Mouse (Mus musculus) thymus, postnatal 10 days (tissue): Measurements from ENCODE around the gene Shc1.

Experiments
- DNase-seq, 2 experiments: peaks; one replicate each; pipeline ENCODE4 v3.0.0; 2021; ENCODE audit warnings: low spot score in 2 of 2

The Shc1 gene

GRCm38 (mm10) chr3:89448720-89449537 lies 30.7 kb downstream of the Shc1 start:
- peak in 1 of 2 experiments; percentile 25 for DNase-seq

- peak; percentile 62 to 87 for DNase-seq
Measured at GRCm38 (mm10) chr3:89449541-89449940, 31.3 kb downstream of the Shc1 start.

DNA sequence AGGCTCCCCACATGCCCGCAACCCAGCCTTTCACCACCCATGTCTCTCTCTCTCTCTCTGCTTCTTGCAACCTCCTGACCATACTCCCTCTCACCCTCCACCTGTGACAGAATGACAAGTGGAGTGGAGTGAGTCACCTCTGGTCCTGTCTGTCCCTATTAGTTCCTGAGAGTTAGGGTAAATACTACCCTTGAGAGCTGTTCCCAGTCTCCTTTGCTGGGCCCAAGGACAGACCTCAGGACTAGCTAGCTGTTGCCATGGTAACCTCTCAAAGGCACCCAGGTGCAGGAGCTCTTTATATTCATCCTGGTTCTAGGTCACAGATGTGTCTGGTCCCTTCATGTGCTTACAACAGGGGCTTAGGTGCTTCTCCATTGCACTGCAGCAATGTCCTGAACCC lies 33.7 kb downstream of the Shc1 start:
- DNase-seq: peak; percentile 75 to 77

DNA sequence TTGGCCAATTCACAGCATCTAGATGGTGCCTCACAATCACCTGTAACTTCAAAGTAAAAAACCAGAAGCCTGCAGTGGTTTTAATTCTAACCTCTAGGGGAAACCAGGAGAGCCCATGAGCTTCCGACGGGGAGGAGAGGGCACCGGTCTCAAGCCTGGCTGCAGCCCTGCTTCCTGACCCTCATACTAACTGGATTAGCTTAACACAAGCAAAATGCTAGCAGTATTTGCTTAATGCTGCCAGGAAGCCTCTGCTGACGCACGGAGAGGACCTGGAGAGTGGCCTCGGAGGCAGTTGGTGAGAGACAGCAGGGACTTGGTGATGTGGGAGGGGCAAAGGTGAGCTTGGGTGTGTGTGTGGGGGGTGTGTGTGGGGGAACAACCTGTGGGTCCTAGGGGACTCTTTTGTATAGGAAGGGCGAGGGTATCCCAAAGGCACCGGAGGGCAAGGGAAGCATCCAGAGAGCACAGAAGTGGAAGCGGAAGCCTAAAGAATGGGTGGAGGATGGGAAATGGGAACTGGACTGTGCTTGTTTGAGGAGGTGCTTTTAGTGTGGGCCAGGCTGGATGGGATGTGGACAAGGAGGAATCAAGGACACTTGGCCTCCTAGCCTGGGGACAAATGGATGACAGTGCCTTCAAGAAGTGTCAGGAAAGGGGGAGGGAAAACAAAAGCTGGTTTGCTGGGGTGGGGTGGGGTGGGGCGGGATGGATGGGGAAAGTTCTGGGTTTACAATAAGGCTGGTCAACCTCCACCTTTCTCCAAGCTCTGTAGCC lies 36.3 kb downstream of the Shc1 start, which contains the start of gene Pmvk:
TSS of gene Pmvk (plus strand) at position 141 of the 777 bp plus-strand sequence.
- DNase-seq: no peak

DNA sequence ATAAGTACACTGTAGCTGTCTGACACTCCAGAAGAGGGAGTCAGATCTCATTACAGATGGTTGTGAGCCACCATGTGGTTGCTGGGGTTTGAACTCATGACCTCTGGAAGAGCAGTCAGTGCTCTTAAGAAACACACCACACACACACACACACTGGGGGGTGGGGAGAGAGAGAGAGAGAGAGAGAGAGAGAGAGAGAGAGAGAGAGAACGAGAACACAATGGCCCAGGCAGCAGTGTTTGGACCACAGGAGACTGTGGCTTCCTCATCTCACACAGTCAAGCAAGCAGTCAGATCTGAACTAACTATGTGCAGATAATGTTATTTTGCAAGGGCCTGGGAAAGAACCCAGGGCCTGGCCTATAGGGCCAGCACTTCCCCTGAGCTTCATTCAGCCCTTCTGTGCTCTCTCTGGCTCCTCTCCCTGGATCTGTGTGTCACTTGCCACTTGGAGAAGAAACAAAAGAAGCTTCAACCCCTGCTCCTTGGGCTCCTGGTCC lies 37.6 kb downstream of the Shc1 start:
- DNase-seq: no peak

DNA sequence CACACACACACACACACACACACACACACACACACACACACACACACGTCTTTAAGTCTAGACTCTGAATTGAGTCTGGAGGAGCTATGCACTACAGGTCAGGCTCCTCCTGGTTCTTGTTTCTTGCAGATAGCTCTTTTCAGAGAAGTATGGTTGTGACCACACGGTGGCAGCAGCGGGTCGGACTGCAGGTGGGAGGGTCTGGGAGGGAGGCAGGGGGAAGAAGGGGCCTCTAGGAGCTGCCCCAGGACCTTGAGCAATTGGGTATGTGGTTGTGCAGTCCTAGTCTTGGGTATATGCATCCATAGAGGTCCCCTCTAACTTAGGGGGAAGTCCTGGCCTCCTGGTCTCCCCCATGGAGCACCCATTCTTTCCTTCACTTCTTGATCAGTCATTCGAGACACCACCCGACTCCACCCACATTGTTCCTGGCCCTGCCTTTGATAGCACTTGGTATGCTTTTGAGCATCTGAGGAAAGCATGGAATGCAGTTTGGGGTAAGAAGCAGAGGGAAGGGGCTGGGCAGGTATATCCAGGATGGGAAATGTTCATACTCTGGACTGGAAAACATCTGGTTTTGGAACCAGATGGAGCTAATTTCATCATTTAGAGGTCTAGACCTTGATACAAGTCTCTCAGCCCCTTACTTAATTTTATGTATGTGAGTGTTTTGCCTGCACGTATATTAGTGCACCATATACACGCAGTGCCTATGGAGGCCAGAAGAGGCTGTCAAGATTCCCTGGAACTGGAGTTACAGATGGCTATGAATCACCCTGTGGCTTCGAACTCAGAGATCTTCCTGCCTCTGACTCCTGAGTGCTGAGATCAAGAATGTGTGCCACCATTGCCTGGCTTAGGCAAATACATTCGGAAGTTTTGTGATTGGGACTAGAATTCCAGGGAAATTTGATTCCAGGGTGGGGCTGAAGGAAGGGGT lies 38.8 kb downstream of the Shc1 start:
- peak; percentile 74 to 88 for DNase-seq

GRCm38 (mm10) chr3:89458372-89458964 lies 40.2 kb downstream of the Shc1 start:
- DNase-seq: no peak

GRCm38 (mm10) chr3:89458965-89459807 lies 40.9 kb downstream of the Shc1 start:
- DNase-seq: peak; percentile 91 to 96

DNA sequence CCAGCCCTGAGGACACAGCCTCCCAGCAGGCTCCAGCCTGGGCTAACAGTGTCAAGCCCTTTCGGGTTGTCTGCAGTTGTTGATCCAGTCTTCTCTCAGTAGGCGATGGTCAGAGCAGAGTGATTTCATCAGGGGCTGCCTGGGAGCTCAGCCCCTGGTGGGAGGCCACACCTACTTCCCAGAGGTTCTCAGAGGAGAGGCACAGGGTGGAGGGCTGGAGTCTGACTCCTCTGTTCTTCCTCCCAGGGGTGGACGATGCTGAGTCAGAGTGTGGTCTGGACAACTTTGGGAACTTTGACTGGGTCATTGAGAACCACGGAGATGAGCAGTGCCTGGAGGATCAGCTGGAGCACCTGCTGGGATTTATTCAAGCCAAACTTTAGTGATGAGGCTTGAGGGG lies 50.0 kb downstream of the Shc1 start:
- DNase-seq: no peak

GRCm38 (mm10) chr3:89472280-89472679 lies 54.0 kb downstream of the Shc1 start:
- DNase-seq: no peak

DNA sequence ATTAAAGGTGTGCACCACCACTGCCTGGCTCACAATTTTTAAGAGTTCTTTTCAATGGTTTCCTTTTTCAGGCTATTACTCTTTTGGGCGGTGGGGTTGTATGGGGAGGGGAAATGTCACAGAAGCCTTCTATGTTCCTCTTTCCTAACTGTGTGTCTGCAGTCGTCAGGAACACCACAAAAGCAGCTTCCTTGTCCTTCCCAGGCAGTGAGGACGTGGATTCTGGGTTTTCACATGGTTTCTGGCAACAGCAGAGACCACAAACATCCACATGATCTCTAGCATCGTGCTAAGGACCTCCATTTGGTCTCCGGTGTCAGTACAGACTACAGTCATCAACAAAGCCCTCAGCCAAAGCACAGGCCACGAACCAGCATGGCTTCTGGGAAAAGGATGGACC lies 55.6 kb downstream of the Shc1 start:
- DNase-seq: no peak

GRCm38 (mm10) chr3:89479055-89479454 lies 60.8 kb downstream of the Shc1 start:
- no peak for DNase-seq
